Mouse (Mus musculus) spleen, adult 2 months (tissue): ENCODE measurements around the gene Ddx39. TPM values are rescaled to one million over a fixed set of nuclear protein-coding genes. Genes with fewer than 3 reads are reported as not detected.

Source experiments
- DNase-seq, 2 experiments: peaks; one replicate each; pipeline versions ENCODE4 v3.0.0 to v3.0.0-alpha.2; 2012 to 2021; ENCODE audit warnings: low spot score in 2 of 2, low read depth in 1 of 2
- H3K27ac ChIP-seq: fragments of 200-500 bp; 2 replicates; pipeline ENCODE4 v1.5.1; 2012; ENCODE audit warnings: low read length, inconsistent platforms; ENCODE audit not compliant: insufficient read depth
- H3K27me3 ChIP-seq: fragments of 200-500 bp; 2 replicates; pipeline ENCODE4 v1.6.1; 2012; ENCODE audit warnings: mild to moderate bottlenecking, moderate library complexity, low read length, inconsistent platforms; ENCODE audit not compliant: control insufficient read depth, insufficient read depth
- H3K36me3 ChIP-seq: fragments of 200-500 bp; 2 replicates; pipeline ENCODE4 v1.6.1; 2012; ENCODE audit warnings: mild to moderate bottlenecking, low read length, inconsistent platforms; ENCODE audit not compliant: control insufficient read depth, insufficient read depth
- H3K4me1 ChIP-seq: fragments of 200-500 bp; 2 replicates; pipeline ENCODE4 v1.6.1; 2011; ENCODE audit warnings: inconsistent platforms; ENCODE audit not compliant: control insufficient read depth, insufficient read depth, insufficient read length
- H3K4me3 ChIP-seq: fragments of 200-500 bp; 2 replicates; pipeline ENCODE4 v1.5.1; 2011; ENCODE audit warnings: mild to moderate bottlenecking, inconsistent platforms; ENCODE audit not compliant: insufficient read depth, insufficient read length; ENCODE audit errors: extremely low read depth
- CTCF ChIP-seq: fragments of 200-500 bp; IDR thresholded peaks from 2 replicates; pipeline ENCODE4 v1.5.1; 2011; ENCODE audit warnings: mild to moderate bottlenecking, inconsistent platforms; ENCODE audit not compliant: insufficient read depth, insufficient read length, insufficient replicate concordance; ENCODE audit errors: extremely low read depth
- POLR2A ChIP-seq: fragments of 200-500 bp; IDR thresholded peaks from 2 replicates; pipeline ENCODE4 v1.6.1; 2011; ENCODE audit warnings: low read depth, low read length, inconsistent platforms
- WGBS: fragments of 180-500 bp; shearing (Covaris S2); methylation state at CpG from one replicate; pipeline ENCODE4 v1.1.7; 2018; 5-methylcytosine and 5-hydroxymethylcytosine counted together
- polyA plus RNA-seq: library from polyadenylated mRNA; depleted of rRNA; stranded (reverse); fragments of >200 nt; gene quantifications from 2 replicates; pipeline ENCODE4 v1.2.3, GENCODE M21; 2012

Gene Ddx39
- polyA plus RNA-seq, 1 experiment, result 52.9 TPM

- Histone ChIP-seq H3K4me3 (no peak overlapping the region), H3K36me3 (no peaks in the 10 kb centered on the region), H3K27me3 (no peaks in the 10 kb centered on the region), H3K4me1 (peaks cover 10% of the 10 kb centered on the region; the same call in 1 of the 2 replicates), H3K27ac (no peak overlapping the region)
- TF ChIP-seq POLR2A (no peak), CTCF (no peak)
- DNase-seq, result no peak
- WGBS, result 93% methylated on average over 2 of the region's 2 CpGs
Observed at GRCm38 (mm10) chr8:83764717-83765116, 49.7 kb downstream of the Ddx39 start.

GRCm38 (mm10) chr8:83765663-83766062, 50.7 kb downstream of the Ddx39 start:
- Histone ChIP-seq H3K27ac (no peak overlapping the region), H3K27me3 (no peaks in the 10 kb centered on the region), H3K4me1 (peaks cover 10% of the 10 kb centered on the region; the same call in 1 of the 2 replicates), H3K4me3 (no peak overlapping the region), H3K36me3 (no peaks in the 10 kb centered on the region)
- no peak for DNase-seq
- TF ChIP-seq POLR2A, result no peak
- no peak for TF ChIP-seq CTCF

- 26% methylated on average over 4 of the region's 4 CpGs for WGBS
- Histone ChIP-seq H3K27ac (no peak overlapping the region), H3K4me1 (peaks cover 14% of the 10 kb centered on the region; the same call in 1 of the 2 replicates), H3K4me3 (no peak overlapping the region), H3K27me3 (no peaks in the 10 kb centered on the region), H3K36me3 (no peaks in the 10 kb centered on the region)
- TF ChIP-seq POLR2A (no peak), CTCF (no peak)
- no peak for DNase-seq
Observed at GRCm38 (mm10) chr8:83767442-83767841, 52.5 kb downstream of the Ddx39 start.

DNA sequence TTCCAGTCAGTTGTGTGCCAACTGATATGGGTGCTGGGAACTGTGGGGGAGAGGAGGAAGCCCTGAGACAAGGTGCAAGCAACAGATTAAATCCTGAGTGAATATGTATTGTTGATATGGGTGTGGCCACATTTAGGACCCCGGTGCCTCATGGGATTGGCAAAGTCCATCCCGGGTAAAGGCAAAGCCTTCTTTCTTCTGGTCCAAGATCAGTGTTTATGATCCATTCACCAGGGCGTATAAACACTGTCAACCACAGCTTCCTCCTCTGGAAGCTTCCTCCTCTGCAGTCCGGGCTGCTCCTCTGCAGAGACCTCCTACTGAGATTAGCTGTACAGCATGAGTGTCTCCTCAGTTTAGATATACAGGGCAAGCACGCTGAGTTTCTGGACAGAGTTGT, 53.5 kb downstream of the Ddx39 start:
- Histone ChIP-seq H3K27ac (peak overlapping the region; percentile 45), H3K36me3 (no peaks in the 10 kb centered on the region), H3K4me3 (no peak overlapping the region), H3K27me3 (no peaks in the 10 kb centered on the region), H3K4me1 (peaks cover 17% of the 10 kb centered on the region; the same call in 1 of the 2 replicates)
- no peak for DNase-seq
- TF ChIP-seq CTCF (no peak), POLR2A (no peak)
- WGBS, result 2% methylated on average over 5 of the region's 5 CpGs

- peaks cover 23% of the 10 kb centered on the region; the same call in 1 of the 2 replicates for H3K4me1 ChIP-seq
- H3K27ac ChIP-seq, result no peak overlapping the region
- DNase-seq, result no peak
- H3K4me3 ChIP-seq, result no peak overlapping the region
- H3K27me3 ChIP-seq, result no peaks in the 10 kb centered on the region
- TF ChIP-seq POLR2A (no peak), CTCF (no peak)
- WGBS, result 83% methylated on average over 7 of the region's 7 CpGs
- H3K36me3 ChIP-seq, result no peaks in the 10 kb centered on the region
Observed at GRCm38 (mm10) chr8:83769720-83770119, 54.7 kb downstream of the Ddx39 start.

- no peaks in the 10 kb centered on the region for H3K27me3 ChIP-seq
- TF ChIP-seq CTCF, result no peak
- TF ChIP-seq POLR2A, result no peak
- H3K4me1 ChIP-seq, result peaks cover 23% of the 10 kb centered on the region; the same call in 1 of the 2 replicates
- no peak overlapping the region for H3K27ac ChIP-seq
- 73% methylated on average over 2 of the region's 2 CpGs for WGBS
- no peak overlapping the region for H3K4me3 ChIP-seq
- no peaks in the 10 kb centered on the region for H3K36me3 ChIP-seq
- DNase-seq, result no peak
Observed at GRCm38 (mm10) chr8:83770669-83771068, 55.7 kb downstream of the Ddx39 start.

- peaks cover 25% of the 10 kb centered on the region; the same call in 1 of the 2 replicates for H3K4me1 ChIP-seq
- 0 out of 2 replicates have a peak overlapping the region, but pooled peaks have one; percentile 23 for H3K27ac ChIP-seq
- 56% methylated on average over 4 of the region's 4 CpGs for WGBS
- DNase-seq, result no peak
- H3K36me3 ChIP-seq, result no peaks in the 10 kb centered on the region
- H3K27me3 ChIP-seq, result no peaks in the 10 kb centered on the region
- no peak overlapping the region for H3K4me3 ChIP-seq
- TF ChIP-seq POLR2A, result no peak
Observed at GRCm38 (mm10) chr8:83771791-83772190, 56.8 kb downstream of the Ddx39 start.
